Mouse (Mus musculus) hindbrain, embryonic 10.5 days (tissue): Measurements from ENCODE around the gene Ppox. TPM values are rescaled to one million over a fixed set of nuclear protein-coding genes. Genes with fewer than 3 reads are reported as not detected.
A peak's percentile ranks its signal among the peaks of the same experiment; 100 is the strongest.

ENCODE experiments used
- DNase-seq: peaks from one replicate; pipeline ENCODE4 v3.0.0-alpha.2; 2017; ENCODE audit warnings: low spot score
- H3K27ac ChIP-seq: fragments of 300-500 bp; sonication (generic); 2 replicates; pipeline ENCODE4 v1.5.1; 2016; ENCODE audit warnings: mild to moderate bottlenecking, moderate library complexity
- H3K27me3 ChIP-seq: fragments of 300-500 bp; sonication (generic); 2 replicates; pipeline ENCODE4 v1.6.1; 2016; ENCODE audit warnings: mild to moderate bottlenecking; ENCODE audit not compliant: poor library complexity, insufficient read depth, severe bottlenecking
- H3K36me3 ChIP-seq: fragments of 300-500 bp; sonication (generic); 2 replicates; pipeline ENCODE4 v1.6.1; 2016; ENCODE audit warnings: mild to moderate bottlenecking, moderate library complexity
- H3K4me1 ChIP-seq: fragments of 300-500 bp; sonication (generic); replicated peaks from 2 replicates; pipeline ENCODE4 v1.6.1; 2016; ENCODE audit warnings: mild to moderate bottlenecking
- H3K4me3 ChIP-seq: fragments of 300-500 bp; sonication (generic); 2 replicates; pipeline ENCODE4 v1.5.1; 2016; ENCODE audit warnings: mild to moderate bottlenecking, moderate library complexity
- H3K9me3 ChIP-seq: fragments of 300-500 bp; sonication (generic); 2 replicates; pipeline ENCODE4 v1.6.1; 2016; ENCODE audit warnings: mild to moderate bottlenecking, moderate library complexity
- WGBS: fragments of 180-500 bp; shearing (Covaris S2); methylation state at CpG from one replicate; pipeline ENCODE4 v1.1.7; 2016; 5-methylcytosine and 5-hydroxymethylcytosine counted together
- polyA plus RNA-seq: library from polyadenylated mRNA; unstranded; fragments of >200 nt; fragmentation: Nextera tagmentation; extraction: Ambion mirVana; gene quantifications from 2 replicates; pipeline ENCODE4 v1.2.1, GENCODE M21; 2016

The Ppox gene
- polyA plus RNA-seq, 1 experiment from 2014 or later = 56.2 TPM

DNA sequence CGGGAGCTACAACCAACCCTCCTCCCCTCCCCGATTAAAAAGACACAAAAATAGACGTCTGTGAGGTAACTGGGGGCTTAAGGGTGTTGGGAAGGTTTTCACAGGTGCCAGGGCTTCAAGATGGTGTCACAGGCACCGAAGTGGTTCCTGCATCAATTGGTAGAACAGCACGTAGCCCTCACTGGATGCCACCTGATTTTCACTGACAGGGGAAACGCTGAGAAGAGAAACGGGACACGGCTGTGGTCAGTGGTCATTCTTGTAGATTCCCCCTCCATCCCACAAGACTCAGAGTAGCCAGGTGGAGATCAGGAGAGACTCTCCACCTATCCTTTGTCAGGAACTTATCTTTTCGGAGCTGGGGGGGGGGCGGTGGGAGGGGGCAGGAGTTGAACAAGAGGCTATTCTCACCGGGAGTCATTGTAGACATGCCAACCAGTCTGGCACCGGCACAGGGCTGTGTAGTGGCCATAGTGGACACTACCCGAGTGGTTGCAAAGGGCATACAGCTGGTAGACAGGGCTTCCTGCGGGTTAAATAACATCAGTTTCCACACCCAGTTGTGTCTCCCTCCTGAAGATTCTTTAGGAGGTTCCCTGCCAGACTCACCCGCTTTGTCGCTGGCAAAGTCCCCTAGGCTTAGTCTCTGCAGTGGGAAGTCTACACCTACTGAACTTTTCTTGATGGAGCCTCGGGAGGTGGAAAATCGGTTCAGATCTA lies 1.3 kb upstream of the Ppox start:
- Histone ChIP-seq H3K4me3 (peak overlapping the region; percentile 78), H3K27ac (peak overlapping the region; percentile 87), H3K4me1 (peaks cover 46% of the 10 kb centered on the region), H3K36me3 (peaks cover 68% of the 10 kb centered on the region), H3K27me3 (no peaks in the 10 kb centered on the region), H3K9me3 (no peaks in the 10 kb centered on the region)
- no peak for DNase-seq
- WGBS = 81% methylated on average over 18 of the region's 18 CpGs

DNA sequence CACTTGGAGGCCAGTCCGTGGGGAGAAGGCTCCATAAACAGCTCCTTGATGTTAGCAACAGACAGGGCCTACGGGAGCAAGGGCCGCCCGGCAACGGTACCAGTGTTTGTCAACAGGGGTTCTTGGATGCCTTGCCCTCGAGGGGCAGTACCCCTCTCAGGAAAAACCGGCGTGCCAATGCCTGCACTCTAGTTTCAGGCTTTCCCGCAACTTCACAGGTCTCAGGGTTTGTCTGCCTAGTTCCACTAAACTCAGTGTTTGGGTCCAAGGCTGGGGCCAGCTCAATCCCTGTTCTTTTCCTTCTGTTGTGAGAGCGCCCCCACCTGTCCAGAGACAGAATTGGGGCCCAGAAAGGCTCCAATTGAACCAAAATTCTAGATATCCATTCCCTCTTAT lies 540 bp upstream of the Ppox start:
- WGBS = 0% methylated on average over 10 of the region's 10 CpGs
- DNase-seq = peak; percentile 80
- peak overlapping the region; percentile 78 for H3K4me3 ChIP-seq
- H3K27ac ChIP-seq = peak overlapping the region; percentile 87
- H3K36me3 ChIP-seq = peaks cover 73% of the 10 kb centered on the region
- peaks cover 38% of the 10 kb centered on the region for H3K4me1 ChIP-seq
- H3K9me3 ChIP-seq = no peaks in the 10 kb centered on the region
- no peaks in the 10 kb centered on the region for H3K27me3 ChIP-seq

DNA sequence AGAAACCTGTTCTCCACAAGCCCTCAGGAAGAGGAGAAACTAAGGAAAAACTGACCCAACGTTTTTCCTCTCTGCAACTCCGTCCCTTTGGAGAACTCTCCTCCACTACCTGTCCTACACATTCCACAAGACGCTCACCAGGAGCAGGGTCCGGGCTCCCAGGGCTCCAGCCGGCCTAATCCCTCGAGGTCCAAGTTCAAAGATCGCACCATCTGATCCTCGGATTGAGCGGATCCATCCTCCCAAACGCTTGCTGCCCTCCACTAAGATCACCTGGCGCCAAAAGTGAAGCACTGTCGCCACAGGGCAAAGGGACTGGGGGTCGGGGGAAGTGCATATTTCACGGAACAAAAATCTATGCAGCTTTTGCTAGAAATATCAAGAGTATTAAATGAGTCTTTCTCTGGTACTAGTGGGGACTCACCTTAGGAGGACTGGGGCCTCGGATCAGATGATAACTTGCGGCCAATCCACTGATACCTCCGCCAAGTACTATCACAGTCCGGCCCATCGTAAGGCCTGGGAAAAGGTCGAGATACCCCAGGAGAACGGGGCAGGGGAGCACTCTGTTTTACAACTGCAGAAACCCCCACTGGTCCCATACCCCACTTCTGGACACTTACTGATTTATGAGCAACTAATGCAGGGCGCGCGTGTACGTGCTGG lies 603 bp downstream of the Ppox start:
- peak overlapping the region; percentile 78 for H3K4me3 ChIP-seq
- H3K9me3 ChIP-seq = no peaks in the 10 kb centered on the region
- H3K36me3 ChIP-seq = peaks cover 73% of the 10 kb centered on the region
- H3K27me3 ChIP-seq = no peaks in the 10 kb centered on the region
- 2% methylated on average over 25 of the region's 25 CpGs for WGBS
- peak; percentile 5 for DNase-seq
- H3K4me1 ChIP-seq = peaks cover 28% of the 10 kb centered on the region
- peak overlapping the region; percentile 84 for H3K27ac ChIP-seq

DNA sequence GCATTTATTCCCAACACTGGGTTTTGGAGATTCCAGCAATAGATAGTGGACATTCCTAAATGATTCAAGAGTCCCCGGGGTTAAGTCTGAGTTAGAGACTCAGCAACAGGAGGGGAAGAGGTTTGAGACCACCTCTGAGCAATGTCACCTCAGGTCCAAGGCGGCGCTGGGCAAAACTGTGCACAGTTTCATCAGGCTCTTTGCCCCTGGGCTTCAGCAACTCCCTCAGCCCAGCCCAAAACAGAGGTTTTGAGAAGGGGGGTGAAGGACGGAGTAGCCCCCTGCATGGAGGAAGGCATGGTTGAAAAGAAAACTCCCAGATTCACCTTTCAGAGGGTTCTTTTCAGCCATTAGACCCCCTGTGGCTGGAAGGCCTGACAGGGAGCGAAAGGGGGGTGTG lies 1.3 kb downstream of the Ppox start:
- Histone ChIP-seq H3K27me3 (no peaks in the 10 kb centered on the region), H3K9me3 (no peaks in the 10 kb centered on the region), H3K27ac (no peak overlapping the region; the same call in 1 of the 2 replicates), H3K4me3 (peak overlapping the region; percentile 78), H3K4me1 (peaks cover 24% of the 10 kb centered on the region), H3K36me3 (peaks cover 73% of the 10 kb centered on the region)
- no peak for DNase-seq
- WGBS = 63% methylated on average over 5 of the region's 5 CpGs

DNA sequence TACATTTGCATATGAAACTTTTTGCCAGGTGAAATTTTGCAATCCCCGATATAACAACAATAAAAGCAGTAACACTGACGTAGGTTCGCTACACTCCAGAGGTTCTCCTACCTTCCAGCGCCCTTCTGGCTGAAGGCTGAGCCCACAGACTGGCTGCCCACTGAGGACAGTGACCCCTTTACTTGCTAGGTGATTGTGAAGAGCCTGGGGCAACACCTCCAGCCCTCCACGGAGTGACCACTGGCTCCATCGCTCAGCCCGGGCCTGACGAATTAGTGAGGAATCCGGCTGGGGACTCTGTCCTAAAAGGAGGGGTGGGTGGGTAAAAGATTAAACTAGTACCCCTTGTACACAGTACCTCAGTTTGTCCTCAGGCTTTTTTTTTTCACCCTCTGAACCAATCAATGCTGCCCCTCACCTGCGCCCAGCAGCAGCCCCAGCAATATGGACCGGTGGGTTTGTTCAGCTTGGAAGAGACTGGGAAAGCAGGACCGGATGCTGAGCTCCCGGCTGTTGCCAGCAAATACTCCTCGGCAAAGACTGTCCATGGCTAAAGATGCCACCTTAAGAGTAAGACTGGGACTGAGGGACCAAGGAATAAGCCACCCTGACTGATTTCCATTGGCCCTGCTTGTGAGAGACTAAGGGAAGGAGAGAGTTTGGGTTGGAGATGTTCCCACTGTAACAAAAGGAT lies 1.8 kb downstream of the Ppox start:
- Histone ChIP-seq H3K4me3 (peak overlapping the region; percentile 78), H3K4me1 (peaks cover 24% of the 10 kb centered on the region), H3K27me3 (no peaks in the 10 kb centered on the region), H3K9me3 (no peaks in the 10 kb centered on the region), H3K27ac (no peak overlapping the region), H3K36me3 (peaks cover 73% of the 10 kb centered on the region)
- 88% methylated on average over 14 of the region's 14 CpGs for WGBS
- no peak for DNase-seq

DNA sequence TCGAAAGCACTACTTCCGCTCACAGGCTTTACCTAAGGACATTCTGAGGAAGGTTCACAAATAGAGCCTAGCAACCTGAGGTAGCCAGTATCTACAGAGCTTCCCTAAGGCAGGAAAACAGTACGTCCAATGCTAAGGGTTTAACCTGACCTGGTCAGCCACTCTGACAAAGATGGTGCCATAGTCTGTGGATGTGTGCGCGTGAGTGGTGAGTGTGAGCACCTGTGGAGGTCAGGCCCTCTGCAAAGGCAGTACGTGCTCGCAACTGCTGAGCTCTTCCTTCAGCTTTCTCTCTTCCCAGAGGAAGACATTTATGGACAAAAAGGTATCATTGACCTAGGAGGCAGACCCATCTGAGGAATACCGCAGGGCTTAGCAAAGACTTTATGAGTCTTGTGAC lies 2.5 kb downstream of the Ppox start:
- Histone ChIP-seq H3K4me3 (no peak overlapping the region), H3K4me1 (peaks cover 24% of the 10 kb centered on the region), H3K36me3 (peaks cover 73% of the 10 kb centered on the region), H3K27me3 (no peaks in the 10 kb centered on the region), H3K27ac (no peak overlapping the region), H3K9me3 (no peaks in the 10 kb centered on the region)
- WGBS = 94% methylated on average over 8 of the region's 8 CpGs
- no peak for DNase-seq

DNA sequence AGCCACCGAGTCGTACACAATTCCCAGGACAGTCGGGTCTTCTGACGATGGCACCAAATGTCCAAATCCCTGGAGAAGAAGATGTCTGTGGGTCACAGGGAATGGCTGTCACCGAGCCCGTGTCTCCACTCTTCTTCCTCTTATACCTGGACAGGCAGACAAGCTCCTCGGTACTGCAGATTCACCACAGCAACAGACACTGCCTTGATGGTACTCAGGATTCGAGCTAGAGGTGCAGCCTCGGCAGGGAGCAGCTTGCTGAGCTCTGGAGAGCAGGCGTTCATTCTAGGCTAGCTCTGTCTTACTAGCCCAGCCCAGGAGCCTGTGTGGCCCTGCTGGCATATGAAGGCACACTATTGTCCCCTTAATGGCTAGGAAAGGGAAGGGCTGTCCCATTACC lies 3.2 kb downstream of the Ppox start:
- no peak for DNase-seq

DNA sequence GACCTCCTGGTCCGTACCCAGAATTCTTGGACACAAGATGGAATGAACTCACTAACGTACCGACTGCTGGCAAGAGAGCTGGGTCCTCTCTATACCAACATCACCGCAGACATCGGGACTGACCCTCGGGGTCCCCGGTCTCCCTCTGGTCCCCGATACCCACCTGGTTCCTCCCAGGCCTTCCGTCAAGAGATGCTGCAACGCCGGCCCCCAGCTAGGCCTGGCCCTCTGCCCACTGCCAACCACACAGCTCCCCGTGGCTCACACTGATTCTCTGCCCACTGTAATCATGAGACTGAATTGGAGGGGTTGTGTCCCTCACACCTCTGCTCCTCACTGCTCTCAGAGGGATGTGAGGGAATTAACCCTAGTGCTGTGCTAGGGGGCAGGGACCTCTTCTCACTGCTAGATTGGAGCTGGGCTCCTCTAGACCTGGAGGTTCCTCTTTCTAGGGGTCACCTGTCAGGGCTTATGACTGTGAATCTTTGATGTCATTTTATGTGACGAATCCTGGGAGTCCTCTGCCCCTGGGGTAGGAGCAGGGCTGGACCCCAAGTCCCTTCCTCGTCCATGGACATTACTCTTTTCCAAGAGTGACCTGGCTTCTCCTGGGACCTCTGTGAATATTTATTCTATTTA lies 4.8 kb downstream of the Ppox start:
- no peak overlapping the region for H3K27ac ChIP-seq
- DNase-seq = no peak
- peaks cover 18% of the 10 kb centered on the region for H3K4me1 ChIP-seq
- H3K9me3 ChIP-seq = no peaks in the 10 kb centered on the region
- H3K36me3 ChIP-seq = peaks cover 78% of the 10 kb centered on the region
- no peaks in the 10 kb centered on the region for H3K27me3 ChIP-seq
- no peak overlapping the region for H3K4me3 ChIP-seq
- WGBS = 96% methylated on average over 14 of the region's 14 CpGs

More for the DNA sequence above, 3.2 kb downstream of the Ppox start:
- Histone ChIP-seq H3K36me3 (peaks cover 73% of the 10 kb centered on the region), H3K4me1 (peaks cover 24% of the 10 kb centered on the region), H3K4me3 (no peak overlapping the region), H3K27me3 (no peaks in the 10 kb centered on the region), H3K9me3 (no peaks in the 10 kb centered on the region), H3K27ac (no peak overlapping the region)
- WGBS = 87% methylated on average over 10 of the region's 10 CpGs

DNA sequence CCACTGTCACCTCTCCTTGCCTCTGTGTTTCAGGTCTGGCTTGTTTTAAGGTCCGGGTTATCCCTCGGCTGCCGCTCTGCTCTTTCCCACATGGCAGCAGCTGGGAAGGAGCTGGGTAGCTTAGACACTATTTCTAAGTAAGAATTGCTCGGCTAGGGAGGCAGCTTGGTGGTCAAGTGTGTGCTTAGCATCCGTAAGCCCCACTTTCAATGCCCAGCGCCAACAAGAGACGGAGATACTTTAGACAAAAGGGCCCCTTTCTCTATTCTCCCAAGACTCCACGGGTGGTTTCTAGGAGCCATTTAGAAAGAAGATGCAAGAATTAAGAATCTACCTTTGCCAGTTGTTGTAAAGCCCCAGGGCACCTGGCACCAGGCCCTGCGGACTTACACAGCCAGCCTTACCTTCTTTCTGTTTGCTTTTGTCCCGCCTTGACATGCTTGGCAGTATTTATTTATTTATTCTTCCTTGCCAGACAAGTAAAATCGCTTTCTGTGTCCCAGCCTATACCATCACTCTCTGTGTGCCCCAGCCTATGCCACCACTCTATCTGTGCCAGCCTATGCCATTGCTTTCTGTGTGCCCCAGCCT lies 5.7 kb downstream of the Ppox start:
- Histone ChIP-seq H3K36me3 (peaks cover 78% of the 10 kb centered on the region), H3K9me3 (no peaks in the 10 kb centered on the region), H3K27me3 (no peaks in the 10 kb centered on the region), H3K4me1 (peaks cover 23% of the 10 kb centered on the region), H3K4me3 (no peak overlapping the region), H3K27ac (no peak overlapping the region)
- no peak for DNase-seq
- WGBS = 87% methylated on average over 11 of the region's 11 CpGs

DNA sequence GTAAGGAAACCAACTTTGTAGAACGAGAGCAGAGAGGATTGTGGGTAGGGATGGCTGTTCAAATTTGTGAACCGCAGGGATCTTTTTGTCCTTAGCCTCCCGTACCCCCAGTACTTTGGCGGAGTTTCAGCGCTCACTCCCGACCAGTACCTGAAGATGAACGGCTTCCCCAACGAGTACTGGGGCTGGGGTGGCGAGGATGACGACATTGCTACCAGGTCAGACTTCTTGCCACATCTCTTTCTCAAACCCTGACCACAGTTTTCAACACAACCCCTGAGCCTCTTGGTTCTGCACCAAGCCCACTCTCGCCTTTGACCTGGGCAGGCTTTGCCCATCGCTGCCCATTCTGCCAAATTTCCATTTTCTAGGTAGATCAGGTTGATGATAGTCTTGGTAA lies 6.8 kb downstream of the Ppox start:
- WGBS = 93% methylated on average over 12 of the region's 12 CpGs
- no peak for DNase-seq
- no peak overlapping the region for H3K27ac ChIP-seq
- H3K4me3 ChIP-seq = no peak overlapping the region
- H3K4me1 ChIP-seq = peaks cover 22% of the 10 kb centered on the region
- peaks cover 76% of the 10 kb centered on the region for H3K36me3 ChIP-seq
- H3K27me3 ChIP-seq = no peaks in the 10 kb centered on the region
- H3K9me3 ChIP-seq = no peaks in the 10 kb centered on the region

DNA sequence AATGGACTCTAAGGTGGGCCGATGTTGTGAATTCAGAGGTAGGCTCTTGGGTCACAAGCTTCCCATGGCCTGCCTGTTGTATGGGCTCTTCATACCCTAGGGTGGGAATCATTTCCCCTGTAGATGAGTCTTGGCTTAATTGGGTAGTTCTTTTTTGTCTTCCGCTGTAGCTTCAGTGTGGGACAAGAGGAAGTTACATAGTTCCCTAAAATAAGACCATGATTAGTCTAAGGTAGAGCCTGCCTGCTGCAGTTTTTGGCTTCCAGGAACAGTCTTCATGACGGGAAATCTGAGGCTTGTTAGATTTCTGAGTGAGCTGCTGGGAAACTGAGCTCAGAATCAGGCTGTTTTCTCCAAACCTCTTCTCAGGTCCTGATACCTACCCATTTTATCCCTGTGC lies 8.9 kb downstream of the Ppox start:
- WGBS = 90% methylated on average over 3 of the region's 3 CpGs

DNA sequence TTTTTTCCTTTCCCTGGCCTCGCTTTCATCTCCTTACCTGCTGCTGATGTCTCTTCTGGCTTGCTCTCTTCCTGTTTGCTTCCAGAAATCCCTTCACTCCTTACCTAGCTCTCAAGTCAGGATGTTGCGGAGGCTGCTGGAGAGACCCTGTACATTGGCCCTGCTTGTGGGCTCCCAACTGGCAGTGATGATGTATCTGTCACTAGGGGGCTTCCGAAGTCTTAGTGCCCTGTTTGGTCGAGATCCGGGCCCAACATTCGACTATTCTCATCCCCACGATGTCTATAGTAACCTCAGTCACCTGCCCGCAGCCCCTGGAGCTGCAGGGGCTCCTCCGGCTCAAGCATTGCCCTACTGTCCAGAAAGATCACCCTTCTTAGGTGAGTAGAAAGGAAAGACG lies 9.4 kb downstream of the Ppox start:
- Histone ChIP-seq H3K9me3 (no peaks in the 10 kb centered on the region), H3K4me3 (peak overlapping the region; percentile 63), H3K27me3 (no peaks in the 10 kb centered on the region), H3K27ac (no peak overlapping the region), H3K36me3 (peaks cover 51% of the 10 kb centered on the region), H3K4me1 (peaks cover 22% of the 10 kb centered on the region)
- no peak for DNase-seq
- WGBS = 71% methylated on average over 10 of the region's 10 CpGs

More for the DNA sequence above, 8.9 kb downstream of the Ppox start:
- DNase-seq = no peak
- Histone ChIP-seq H3K36me3 (peaks cover 55% of the 10 kb centered on the region), H3K4me3 (peak overlapping the region; percentile 63; the same call in 1 of the 2 replicates), H3K9me3 (no peaks in the 10 kb centered on the region), H3K4me1 (peaks cover 22% of the 10 kb centered on the region), H3K27me3 (no peaks in the 10 kb centered on the region), H3K27ac (no peak overlapping the region)
